Mouse (Mus musculus) heart, postnatal 25 days (tissue): ENCODE data around the gene Ostf1. TPM values are rescaled to one million over a fixed set of nuclear protein-coding genes. Genes with fewer than 3 reads are reported as not detected.

Experiments used
- DNase-seq: peaks from one replicate; pipeline ENCODE4 v3.0.0; 2022; ENCODE audit warnings: low spot score
- intact Hi-C: fragments of 180-260 bp; cut with DNase I; formaldehyde crosslinking; loops from one replicate; pipeline ENCODE4 v1.15.1; 2025
- total RNA-seq, 2 experiments: library from RNA; stranded (reverse); gene quantifications; 2 replicates each; pipeline ENCODE4 v1.2.3; 2021

Ostf1 gene
- total RNA-seq, 2 experiments from 2014 or later = 38.1 to 41.2 TPM

GRCm38 (mm10) chr19:18579012-18579358 is 52.6 kb downstream of the Ostf1 start:
- intact Hi-C loops = no loop called here
- DNase-seq = no peak

GRCm38 (mm10) chr19:18578216-18579011 is 53.2 kb downstream of the Ostf1 start:
- intact Hi-C loops = no loop called here

GRCm38 (mm10) chr19:18577348-18577747 is 54.3 kb downstream of the Ostf1 start:
- no peak for DNase-seq
- intact Hi-C loops = no loop called here

More at GRCm38 (mm10) chr19:18578216-18579011, 53.2 kb downstream of the Ostf1 start:
- DNase-seq = no peak

- intact Hi-C loops = no loop called here
- DNase-seq = no peak
Observed at GRCm38 (mm10) chr19:18575891-18576290, 55.7 kb downstream of the Ostf1 start.

- no peak for DNase-seq
- intact Hi-C loops = no loop called here
Observed at GRCm38 (mm10) chr19:18573907-18574306, 57.7 kb downstream of the Ostf1 start.

- DNase-seq = no peak
- intact Hi-C loops = no loop called here
Observed at GRCm38 (mm10) chr19:18573443-18573842, 58.2 kb downstream of the Ostf1 start.

GRCm38 (mm10) chr19:18569496-18569895 is 62.1 kb downstream of the Ostf1 start:
- no peak for DNase-seq
- intact Hi-C loops = no loop called here

- intact Hi-C loops = no loop called here
- no peak for DNase-seq
Observed at GRCm38 (mm10) chr19:18568828-18569430, 62.7 kb downstream of the Ostf1 start.

- intact Hi-C loops = no loop called here
- no peak for DNase-seq
Observed at GRCm38 (mm10) chr19:18567936-18568827, 63.4 kb downstream of the Ostf1 start.

- no peak for DNase-seq
- intact Hi-C loops = no loop called here
Observed at GRCm38 (mm10) chr19:18567501-18567900, 64.1 kb downstream of the Ostf1 start.

- no peak for DNase-seq
- intact Hi-C loops = no loop called here
Observed at GRCm38 (mm10) chr19:18557708-18558107, 73.9 kb downstream of the Ostf1 start.

GRCm38 (mm10) chr19:18555645-18556044 is 76.0 kb downstream of the Ostf1 start:
- no peak for DNase-seq
- intact Hi-C loops = no loop called here

GRCm38 (mm10) chr19:18548668-18549067 is 83.0 kb downstream of the Ostf1 start:
- no peak for DNase-seq

More at GRCm38 (mm10) chr19:18548668-18549067, 83.0 kb downstream of the Ostf1 start:
- intact Hi-C loops = loop anchor here (1.0 to 5.0 kb wide), 4 partner anchors 675 to 1424 kb away; no protein-coding TSS in a partner anchor

Other genes with a start within 250 kb of the Ostf1 start
- 1 to 10 TPM; 2.4 to 2.8 TPM for gene Nmrk1, start 127 bp upstream of the Ostf1 start, total RNA-seq
- gene Carnmt1, start 38.9 kb upstream of the Ostf1 start, total RNA-seq = 10 to 100 TPM; 31.0 to 33.3 TPM
- gene D030056L22Rik, start 81.4 kb upstream of the Ostf1 start, total RNA-seq = 10 to 100 TPM in 1 of 2 experiments, 1 to 10 TPM in 1; 9.7 to 10.8 TPM
- gene Trpm6, start 118.2 kb upstream of the Ostf1 start, total RNA-seq = under 1 TPM; 0.06 to 0.08 TPM